Mouse (Mus musculus) gastrocnemius, adult 18-20 months (tissue): ENCODE measurements at regions not wholly inside any gene's neighbourhood (a gene's known extent, or its start where the extent isn't known, plus 50 kb on each side); places are given as distances from the start of the nearest gene placed in this dataset.

Experiments used
- DNase-seq: peaks from one replicate; pipeline ENCODE4 v3.0.0; 2021; ENCODE audit warnings: low spot score

DNA sequence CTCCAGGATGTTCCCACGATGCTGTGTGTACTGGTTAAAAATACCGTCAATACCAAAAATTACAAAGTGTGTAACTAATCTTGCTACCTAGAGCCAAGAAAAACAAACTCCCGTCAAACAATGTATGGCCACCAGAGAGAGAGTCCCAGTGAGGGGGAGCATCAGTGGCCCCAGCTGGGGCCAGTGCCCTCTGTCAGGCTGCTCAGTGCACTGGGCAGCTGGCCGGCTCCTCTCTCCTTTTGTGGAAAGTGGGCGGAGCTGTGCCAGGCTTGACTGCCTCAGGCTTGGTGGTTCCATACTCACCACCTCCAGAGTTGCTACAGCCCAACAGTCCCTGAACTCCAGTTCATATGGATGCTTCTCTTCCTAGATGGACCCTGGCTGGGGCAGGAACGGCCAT, 53.8 kb upstream of the Sept5 start:
- no peak for DNase-seq

DNA sequence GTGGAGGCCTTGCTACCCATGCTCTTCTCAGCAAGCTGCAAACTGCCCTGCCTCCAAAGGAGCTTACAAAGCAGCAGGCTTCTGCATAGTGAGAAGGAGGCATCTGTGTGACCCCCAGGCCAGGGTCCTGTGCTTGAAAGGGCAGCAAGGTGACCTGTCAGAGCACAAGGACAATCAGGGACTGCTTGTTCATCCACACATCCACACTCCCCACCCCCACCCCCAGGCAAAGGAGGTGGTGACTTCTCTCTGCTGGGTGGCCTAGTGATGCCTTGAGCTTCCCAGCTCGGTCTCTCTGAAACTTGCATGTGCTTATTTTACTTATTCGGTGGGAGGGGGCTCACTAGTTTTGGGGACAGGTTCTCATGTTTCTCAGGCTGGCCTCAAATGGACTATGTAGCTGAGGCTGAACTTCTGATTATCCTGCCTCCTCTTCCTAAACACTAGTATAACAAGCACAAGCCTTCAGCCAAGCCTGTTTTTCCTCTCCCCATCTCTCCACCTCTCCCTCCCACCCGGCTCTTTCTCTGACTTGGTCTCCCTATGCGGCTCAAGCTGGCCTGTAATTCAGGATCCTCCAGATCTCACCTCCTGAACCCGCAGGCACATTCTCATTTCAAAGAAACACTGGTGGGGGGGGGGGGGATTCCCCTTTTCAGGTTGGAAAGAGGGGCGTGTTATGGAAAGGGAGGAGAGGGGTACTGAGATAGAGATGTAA, 56.4 kb upstream of the Sept5 start:
- no peak for DNase-seq

DNA sequence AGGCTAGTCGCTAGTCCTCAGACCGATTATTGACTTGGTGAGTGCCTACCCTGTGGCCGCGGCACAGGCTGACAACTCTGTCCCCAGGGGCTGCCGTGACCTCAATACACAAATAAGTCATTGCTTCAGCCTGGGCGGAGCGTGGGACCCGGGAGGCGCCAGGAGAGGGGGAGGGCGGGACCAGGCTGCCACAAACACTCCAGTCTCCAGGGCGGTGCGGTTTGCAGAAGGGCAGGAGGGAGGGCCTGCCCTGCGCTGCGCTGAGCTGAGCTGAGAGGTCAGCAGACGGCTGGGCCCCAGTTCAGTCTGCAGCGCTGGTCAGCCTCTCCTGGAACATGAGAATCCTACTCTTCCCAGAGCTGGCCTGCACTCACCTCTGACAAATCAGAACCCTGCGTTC, 57.2 kb upstream of the Sept5 start:
- DNase-seq, result peak; percentile 95

DNA sequence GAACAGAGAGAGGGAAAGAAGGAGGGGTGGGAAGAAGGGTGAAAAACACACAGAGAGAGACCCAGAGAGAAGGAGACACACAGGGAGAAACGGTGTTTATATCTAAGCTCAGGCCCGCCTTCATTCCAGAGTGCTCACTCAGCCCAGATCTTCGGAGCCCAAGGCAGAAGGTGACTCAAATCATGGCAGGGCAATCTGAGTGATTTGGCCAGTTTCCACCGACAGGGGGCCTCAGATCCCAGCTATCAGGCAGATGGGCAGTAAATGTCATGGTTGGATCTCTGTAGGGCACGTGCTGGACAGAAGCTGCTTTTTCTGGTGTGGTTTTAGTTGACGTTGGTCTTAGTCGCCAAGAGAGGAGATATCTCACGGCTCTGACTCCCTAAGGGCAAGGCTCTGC, 57.6 kb upstream of the Sept5 start:
- peak; percentile 79 for DNase-seq

DNA sequence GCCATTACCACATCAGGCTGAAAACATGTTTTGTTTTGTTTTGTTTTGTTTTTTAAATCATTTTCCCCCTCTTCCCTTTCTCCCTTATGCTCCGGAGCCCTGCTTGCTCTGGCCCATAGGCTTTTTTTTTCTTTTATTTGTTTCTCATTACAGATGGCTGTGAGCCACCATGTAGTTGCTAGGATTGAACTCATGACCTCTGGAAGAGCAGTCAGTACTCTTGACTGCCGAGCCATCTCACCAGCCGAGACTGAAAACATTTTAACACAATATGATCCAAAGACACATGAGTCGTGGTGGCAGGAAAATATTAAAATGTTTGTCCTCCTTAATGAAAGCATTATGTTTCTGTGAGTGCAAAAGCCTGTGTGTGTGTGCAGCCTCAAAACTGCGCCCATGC, 65.8 kb upstream of the Sept5 start:
- no peak for DNase-seq

DNA sequence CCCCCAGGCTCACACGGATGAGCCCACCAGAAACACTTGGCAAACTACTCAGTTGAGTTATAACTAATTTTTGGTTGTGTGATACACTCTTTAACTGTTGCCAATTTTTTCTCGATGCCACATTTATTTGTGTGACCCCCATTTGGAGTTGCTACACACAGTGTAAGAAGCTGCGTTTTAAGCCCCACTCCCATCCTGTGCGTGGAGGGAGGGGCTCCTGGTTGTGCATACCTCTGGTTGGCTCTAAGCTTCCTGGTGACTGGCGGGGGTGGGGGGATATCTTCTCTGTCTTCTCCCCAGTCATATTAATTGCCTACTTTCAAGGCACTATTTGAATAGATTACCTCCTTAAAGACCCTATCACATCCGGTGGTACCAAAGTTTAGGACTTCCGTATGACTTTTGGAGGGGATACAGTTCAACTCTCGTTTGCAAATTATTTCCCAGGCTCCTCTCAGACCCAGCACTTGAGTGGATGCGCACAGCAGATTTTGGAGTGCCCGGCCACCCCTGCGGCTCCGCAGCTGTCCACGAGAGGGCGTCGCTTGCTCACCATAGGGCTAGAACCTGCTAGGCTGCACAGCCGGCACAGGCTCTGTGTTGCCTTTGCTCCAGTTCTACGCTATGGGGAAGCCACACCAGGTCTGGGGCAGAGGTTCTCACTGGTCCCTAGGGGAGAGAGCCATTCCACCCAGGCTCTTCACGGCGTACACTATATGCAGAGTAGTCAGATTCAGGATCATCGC, 66.5 kb upstream of the Sept5 start:
- peak; percentile 82 for DNase-seq

DNA sequence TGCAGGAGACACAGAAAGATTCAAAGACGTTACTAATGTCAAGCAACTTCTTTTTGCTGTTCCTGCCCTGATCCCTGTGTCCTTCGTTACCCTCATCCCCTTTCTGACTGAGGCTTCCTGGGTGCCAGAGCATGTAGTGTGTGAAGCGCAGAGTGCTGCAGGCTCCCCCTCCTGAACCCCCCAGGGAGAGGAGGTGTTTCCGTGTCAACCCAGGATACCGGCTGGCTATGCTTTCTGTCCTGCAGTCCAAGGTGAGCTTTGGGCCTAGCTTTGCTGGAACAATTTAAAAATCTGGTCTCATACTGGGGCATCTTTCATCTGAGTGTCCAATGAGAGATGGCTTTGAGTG, 67.0 kb upstream of the Sept5 start:
- no peak for DNase-seq

DNA sequence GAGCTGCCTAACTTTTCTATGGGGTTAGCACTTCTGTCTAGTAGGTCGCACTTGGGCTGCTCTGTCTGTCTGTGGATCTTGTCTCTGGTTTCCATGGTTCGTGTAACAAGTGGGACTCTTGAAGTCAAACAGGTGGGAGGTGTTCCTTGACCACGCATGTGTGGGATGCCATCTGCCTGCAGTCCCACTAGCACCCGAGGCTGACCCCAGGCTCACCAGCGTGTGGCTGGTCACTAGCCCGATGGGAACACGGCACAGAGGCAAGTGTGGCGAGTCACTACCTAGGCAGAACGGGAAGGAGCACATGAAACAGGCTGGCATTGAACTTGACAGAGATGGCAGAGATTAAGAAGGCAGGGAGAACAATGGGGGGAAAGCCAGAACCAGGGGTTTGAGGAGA, 72.5 kb upstream of the Cldn5 start:
- no peak for DNase-seq

DNA sequence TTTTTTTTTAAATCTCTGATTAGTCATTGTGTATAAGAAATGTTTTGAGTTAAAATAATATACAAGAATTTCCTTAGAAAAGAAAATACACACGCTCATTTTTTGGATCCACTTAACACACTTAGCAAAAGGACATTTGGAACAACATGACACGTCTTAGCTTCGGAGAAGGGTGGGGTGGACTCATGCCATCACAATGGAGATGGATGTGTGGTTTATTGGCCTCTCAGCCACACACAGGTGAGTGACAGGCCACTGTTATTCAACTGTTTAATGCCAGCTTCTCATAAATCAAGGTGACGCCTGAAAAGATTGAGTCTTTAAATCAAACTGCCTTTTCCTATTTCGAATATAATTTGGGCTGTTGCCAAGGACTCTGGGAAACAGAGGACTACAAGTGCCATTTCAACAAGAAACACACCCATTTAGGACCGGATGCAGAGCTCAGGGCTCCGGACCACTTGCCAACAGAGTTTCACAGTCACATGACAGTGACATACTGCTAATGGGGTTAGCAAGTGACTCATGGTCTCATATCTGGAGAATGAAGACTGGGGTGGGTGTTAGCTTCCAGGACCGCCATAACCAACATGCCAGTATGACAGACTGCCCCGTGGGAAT, 71.5 kb upstream of the Cldn5 start:
- DNase-seq, result peak; percentile 39

DNA sequence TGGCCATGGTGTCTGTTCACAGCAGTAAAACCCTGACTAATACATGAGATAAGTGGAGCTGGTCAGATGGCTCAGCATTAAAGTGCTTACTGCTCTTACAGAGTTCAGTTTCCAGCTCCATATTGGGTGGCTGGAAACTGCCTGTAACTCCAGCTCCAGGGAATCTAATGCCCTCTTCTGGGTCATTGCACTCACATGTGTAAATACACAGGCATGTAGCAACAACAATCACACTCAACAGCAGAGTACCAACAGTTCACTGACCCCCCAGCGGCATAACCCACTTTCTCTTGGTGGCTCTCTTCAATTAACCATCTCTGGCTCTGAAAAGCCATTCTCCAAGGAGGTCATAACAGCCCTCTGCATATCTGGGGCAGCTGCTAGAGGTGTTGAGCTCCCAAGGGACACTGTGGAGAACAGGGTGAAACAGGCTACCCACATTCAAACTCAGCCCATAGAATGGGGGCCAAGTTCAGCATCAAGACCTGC, 65.0 kb upstream of the Cldn5 start:
- no peak for DNase-seq

DNA sequence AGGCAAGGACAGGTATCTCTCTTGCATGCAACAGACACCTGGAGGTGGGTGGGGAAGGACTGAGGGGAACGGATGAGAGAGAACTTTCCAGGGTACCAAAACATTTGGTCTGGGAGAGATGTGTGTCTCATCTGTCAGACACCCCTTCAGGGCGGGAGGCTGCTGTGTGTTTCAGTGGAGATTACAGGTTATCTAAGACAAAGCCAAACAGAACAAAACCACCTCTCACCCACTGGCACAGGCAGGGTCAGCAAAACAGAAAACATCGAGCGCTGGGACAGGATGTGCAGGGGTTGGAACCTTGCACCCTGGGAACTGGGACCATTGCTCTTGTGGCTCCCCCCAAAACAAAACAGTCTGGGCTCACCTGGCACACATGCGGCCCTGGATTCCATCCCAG, 63.6 kb upstream of the Cldn5 start:
- no peak for DNase-seq

DNA sequence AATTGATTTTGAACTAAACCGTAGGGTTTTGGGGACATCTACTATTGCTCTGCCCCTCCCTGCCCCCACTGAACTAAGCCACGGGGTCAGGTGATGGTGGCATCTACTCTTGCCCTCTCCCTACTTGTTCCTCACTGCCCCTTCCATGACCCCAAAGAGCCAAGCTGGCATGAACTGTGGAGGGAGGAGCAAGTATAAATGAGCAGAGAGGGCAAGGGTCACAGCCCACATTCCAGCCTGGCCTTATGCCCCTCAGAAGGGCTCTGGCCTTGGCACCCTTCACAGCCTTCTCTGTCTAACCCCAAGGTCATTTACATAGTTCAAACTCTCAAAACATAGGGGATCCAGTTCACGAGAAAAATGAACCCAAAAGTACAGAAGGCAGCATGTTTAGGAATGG, 61.3 kb upstream of the Cldn5 start:
- no peak for DNase-seq

DNA sequence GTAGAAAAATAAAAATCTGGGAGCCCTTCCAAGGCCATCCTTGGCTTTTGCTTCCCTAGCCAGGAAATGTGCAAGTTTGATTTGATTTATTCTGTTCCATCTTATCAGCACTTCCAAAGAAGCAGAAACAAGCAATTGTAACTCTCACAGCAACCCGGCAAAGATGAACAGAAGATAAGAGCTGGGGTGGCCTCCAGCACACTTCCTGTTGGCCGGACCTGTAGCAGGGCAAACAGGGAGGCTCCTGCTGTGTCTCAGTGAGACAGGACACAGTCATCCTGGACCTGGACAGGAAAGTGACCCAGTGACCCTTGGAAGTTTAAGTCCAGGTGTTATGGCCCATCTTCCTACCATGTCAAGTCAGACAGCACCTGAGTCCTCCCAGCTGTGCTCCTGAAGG, 58.6 kb upstream of the Cldn5 start:
- no peak for DNase-seq

DNA sequence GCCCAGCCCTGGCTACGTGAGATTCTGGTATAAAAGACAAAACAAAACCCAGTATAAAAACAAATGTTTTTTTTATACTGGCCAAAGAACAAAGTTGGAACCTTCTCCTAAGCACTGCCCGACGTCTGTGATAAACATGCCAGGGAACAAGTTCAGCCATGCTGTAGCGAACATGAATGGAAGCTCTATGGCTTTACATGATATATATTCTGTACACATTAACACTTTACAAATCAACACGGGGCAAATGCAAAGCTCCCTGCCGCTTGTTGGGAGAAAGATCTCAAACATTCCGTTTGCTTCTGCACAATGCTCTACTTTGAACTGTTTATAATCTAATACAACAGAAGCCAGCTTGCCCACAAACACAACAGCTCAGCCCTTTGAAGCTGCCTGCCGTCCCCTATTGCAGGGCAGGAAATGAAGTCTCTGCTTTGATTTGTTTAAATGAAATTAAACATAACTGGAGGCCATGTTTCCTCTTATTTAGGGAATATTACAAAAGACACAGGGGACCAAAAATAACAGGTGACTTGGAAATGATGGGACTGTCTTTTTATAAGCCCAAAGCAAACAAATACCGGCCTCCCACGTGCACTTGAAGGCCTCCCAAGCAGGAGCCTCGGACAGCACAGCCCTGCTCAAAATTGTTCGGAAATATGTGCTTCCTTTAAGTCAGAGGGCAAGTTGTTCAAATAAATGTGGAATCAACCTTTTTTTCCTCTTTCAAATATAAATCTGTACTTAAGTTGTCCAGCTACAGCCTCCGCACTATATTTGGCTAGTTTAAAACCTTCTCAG, 56.0 kb upstream of the Cldn5 start:
- no peak for DNase-seq

DNA sequence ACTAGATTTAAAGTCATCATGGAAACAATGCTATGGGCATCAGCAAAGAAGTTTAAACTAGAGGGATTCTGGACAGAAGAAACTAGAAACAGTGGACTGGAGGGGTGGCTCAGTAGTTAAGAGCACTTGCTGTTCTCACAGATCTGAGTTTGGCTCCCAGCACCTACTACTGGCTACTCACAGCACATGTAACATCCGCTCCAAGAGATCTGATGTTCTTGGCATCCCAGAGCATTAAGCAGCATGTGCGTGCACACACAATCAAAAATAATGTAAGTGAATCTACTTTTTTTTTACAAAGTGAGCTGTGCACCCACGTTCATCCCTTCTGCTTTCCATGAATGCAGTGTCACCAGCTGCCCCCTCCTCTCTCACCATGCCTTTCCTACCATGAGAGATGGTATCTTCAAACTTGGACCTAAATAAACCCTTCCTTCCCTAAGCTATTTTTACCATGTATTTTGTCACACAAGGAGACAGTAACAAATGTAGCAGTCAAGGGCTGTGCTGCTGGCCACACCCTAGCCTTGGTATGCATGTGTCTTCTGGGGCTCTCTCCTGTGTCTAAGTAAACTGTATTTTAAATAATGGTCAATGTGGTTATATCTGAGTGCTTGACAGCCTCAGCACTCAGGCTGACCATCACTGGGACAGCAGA, 53.3 kb upstream of the Cldn5 start:
- DNase-seq, result no peak

DNA sequence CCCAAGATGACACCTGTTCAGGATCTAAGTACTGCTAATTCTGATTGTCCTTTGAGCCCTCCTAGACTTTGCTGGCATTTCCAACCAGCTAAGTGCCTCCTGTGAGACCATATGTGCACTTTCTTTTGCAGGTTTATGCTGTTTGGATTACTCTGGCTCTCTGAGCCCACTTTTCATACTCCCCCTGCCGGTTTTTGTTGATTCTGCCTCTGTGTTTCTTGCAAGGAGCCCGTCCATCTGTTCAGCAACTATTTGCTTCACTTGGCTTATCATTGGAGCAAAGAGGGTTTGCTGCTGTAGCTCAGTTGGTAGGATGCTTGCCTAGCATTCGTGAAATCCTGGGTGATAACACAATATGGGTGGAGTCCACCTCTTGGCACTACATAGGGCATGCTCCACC, 52.8 kb upstream of the Cldn5 start:
- no peak for DNase-seq

DNA sequence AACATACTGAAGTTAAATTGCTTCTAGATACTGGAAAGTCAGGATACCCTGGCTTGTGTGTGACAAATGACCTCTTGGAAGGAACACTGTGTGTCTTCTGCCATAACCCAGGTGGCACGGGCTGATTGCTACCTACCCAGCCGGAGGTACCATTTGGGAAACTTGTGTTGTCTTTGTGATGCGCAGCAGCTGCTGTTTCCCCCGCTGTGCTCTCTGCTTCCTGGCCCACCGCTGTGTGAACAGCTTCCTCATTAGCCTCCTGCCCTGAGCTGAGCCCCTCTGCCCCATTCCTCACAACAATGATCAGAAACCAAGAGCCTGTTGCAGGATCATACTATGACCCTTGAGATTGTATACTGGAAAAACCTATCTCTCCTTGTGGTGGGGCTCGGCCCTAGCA, 51.9 kb upstream of the Cldn5 start:
- no peak for DNase-seq
